Mouse (Mus musculus): ENCODE measurements around the gene Specc1. TPM values are rescaled to one million over a fixed set of nuclear protein-coding genes. Genes with fewer than 3 reads are reported as not detected.

Specc1 gene
- polyA plus RNA-seq, 2 experiments: 8.7 to 8.9 TPM

- Histone ChIP-seq H3K9ac (ENCODE audit: low read depth, low read length, severe bottlenecking) (no peak overlapping the region), H3K4me2 (replicated peaks; ENCODE audit: low read depth, low read length, severe bottlenecking) (no peak overlapping the region), H3K4me1 (ENCODE audit: control insufficient read depth, insufficient read depth, low read length) (no peaks in the 10 kb centered on the region), H3K27ac (replicated peaks; ENCODE audit: low read depth, low read length) (no peak overlapping the region), H3K9me3 (ENCODE audit: control insufficient read depth, low read length) (no peaks in the 10 kb centered on the region), H3K27me3 (ENCODE audit: control insufficient read depth, insufficient read depth, low read length) (no peaks in the 10 kb centered on the region), H3K4me3 (replicated peaks; ENCODE audit: low read length) (no peak overlapping the region), H3K36me3 (ENCODE audit: control insufficient read depth, insufficient read depth, low read length) (no peaks in the 10 kb centered on the region)
- 78% methylated on average over 2 of the region's 2 CpGs for WGBS
- no peak for DNase-seq (ENCODE audit: low spot score)
- no peak for ATAC-seq (ENCODE audit: low FRiP score, low read depth)
- no peak for TF ChIP-seq POLR2A (IDR thresholded peaks at IDR 0.05; ENCODE audit: borderline replicate concordance, extremely low read depth, insufficient read depth, insufficient read length)
These were observed 113.0 kb downstream of the Specc1 start for GRCm38 (mm10) chr11:62069554-62069953.

- TF ChIP-seq POLR2A (IDR thresholded peaks at IDR 0.05; ENCODE audit: borderline replicate concordance, extremely low read depth, insufficient read depth, insufficient read length): no peak
- Histone ChIP-seq H3K27me3 (ENCODE audit: control insufficient read depth, insufficient read depth, low read length) (no peaks in the 10 kb centered on the region), H3K9ac (ENCODE audit: low read depth, low read length, severe bottlenecking) (no peak overlapping the region), H3K4me3 (replicated peaks; ENCODE audit: low read length) (no peak overlapping the region), H3K9me3 (ENCODE audit: control insufficient read depth, low read length) (no peaks in the 10 kb centered on the region), H3K27ac (replicated peaks; ENCODE audit: low read depth, low read length) (no peak overlapping the region), H3K4me1 (ENCODE audit: control insufficient read depth, insufficient read depth, low read length) (no peaks in the 10 kb centered on the region), H3K36me3 (ENCODE audit: control insufficient read depth, insufficient read depth, low read length) (no peaks in the 10 kb centered on the region), H3K4me2 (replicated peaks; ENCODE audit: low read depth, low read length, severe bottlenecking) (no peak overlapping the region)
- ATAC-seq (ENCODE audit: low FRiP score, low read depth): no peak
- WGBS: 70% methylated on average over 7 of the region's 7 CpGs
- DNase-seq (ENCODE audit: low spot score): no peak
These were observed 113.6 kb downstream of the Specc1 start for GRCm38 (mm10) chr11:62070206-62070605.

GRCm38 (mm10) chr11:62072406-62072805, 115.8 kb downstream of the Specc1 start:
- no peak overlapping the region for H3K27ac ChIP-seq (replicated peaks; ENCODE audit: low read depth, low read length)
- no peak for ATAC-seq (ENCODE audit: low FRiP score, low read depth)
- no peaks in the 10 kb centered on the region for H3K9me3 ChIP-seq (ENCODE audit: control insufficient read depth, low read length)
- WGBS: 64% methylated on average over 3 of the region's 3 CpGs
- no peak overlapping the region for H3K4me2 ChIP-seq (replicated peaks; ENCODE audit: low read depth, low read length, severe bottlenecking)
- H3K4me3 ChIP-seq (replicated peaks; ENCODE audit: low read length): no peak overlapping the region
- TF ChIP-seq POLR2A (IDR thresholded peaks at IDR 0.05; ENCODE audit: borderline replicate concordance, extremely low read depth, insufficient read depth, insufficient read length): no peak
- H3K9ac ChIP-seq (ENCODE audit: low read depth, low read length, severe bottlenecking): no peak overlapping the region
- no peaks in the 10 kb centered on the region for H3K4me1 ChIP-seq (ENCODE audit: control insufficient read depth, insufficient read depth, low read length)
- H3K36me3 ChIP-seq (ENCODE audit: control insufficient read depth, insufficient read depth, low read length): no peaks in the 10 kb centered on the region
- H3K27me3 ChIP-seq (ENCODE audit: control insufficient read depth, insufficient read depth, low read length): no peaks in the 10 kb centered on the region
- DNase-seq (ENCODE audit: low spot score): no peak

- Histone ChIP-seq H3K27ac (replicated peaks; ENCODE audit: low read depth, low read length) (no peak overlapping the region), H3K4me3 (replicated peaks; ENCODE audit: low read length) (no peak overlapping the region), H3K9ac (ENCODE audit: low read depth, low read length, severe bottlenecking) (no peak overlapping the region), H3K9me3 (ENCODE audit: control insufficient read depth, low read length) (no peaks in the 10 kb centered on the region), H3K27me3 (ENCODE audit: control insufficient read depth, insufficient read depth, low read length) (no peaks in the 10 kb centered on the region), H3K36me3 (ENCODE audit: control insufficient read depth, insufficient read depth, low read length) (no peaks in the 10 kb centered on the region), H3K4me2 (replicated peaks; ENCODE audit: low read depth, low read length, severe bottlenecking) (no peak overlapping the region), H3K4me1 (ENCODE audit: control insufficient read depth, insufficient read depth, low read length) (peaks cover 6% of the 10 kb centered on the region; the same call in 1 of the 2 replicates)
- DNase-seq (ENCODE audit: low spot score) (no peak), ATAC-seq (ENCODE audit: low FRiP score, low read depth) (no peak)
- 77% methylated on average over 7 of the region's 7 CpGs for WGBS
- no peak for TF ChIP-seq POLR2A (IDR thresholded peaks at IDR 0.05; ENCODE audit: borderline replicate concordance, extremely low read depth, insufficient read depth, insufficient read length)
These were observed 117.1 kb downstream of the Specc1 start for GRCm38 (mm10) chr11:62073575-62074140.

- no peak for TF ChIP-seq POLR2A (IDR thresholded peaks at IDR 0.05; ENCODE audit: borderline replicate concordance, extremely low read depth, insufficient read depth, insufficient read length)
- Histone ChIP-seq H3K9ac (ENCODE audit: low read depth, low read length, severe bottlenecking) (no peak overlapping the region), H3K4me3 (replicated peaks; ENCODE audit: low read length) (no peak overlapping the region), H3K9me3 (ENCODE audit: control insufficient read depth, low read length) (no peaks in the 10 kb centered on the region), H3K4me2 (replicated peaks; ENCODE audit: low read depth, low read length, severe bottlenecking) (no peak overlapping the region), H3K27ac (replicated peaks; ENCODE audit: low read depth, low read length) (no peak overlapping the region), H3K4me1 (ENCODE audit: control insufficient read depth, insufficient read depth, low read length) (peaks cover 6% of the 10 kb centered on the region; the same call in 1 of the 2 replicates), H3K36me3 (ENCODE audit: control insufficient read depth, insufficient read depth, low read length) (no peaks in the 10 kb centered on the region), H3K27me3 (ENCODE audit: control insufficient read depth, insufficient read depth, low read length) (no peaks in the 10 kb centered on the region)
- DNase-seq (ENCODE audit: low spot score): no peak
- no peak for ATAC-seq (ENCODE audit: low FRiP score, low read depth)
- WGBS: 89% methylated on average over 8 of the region's 8 CpGs
These were observed 118.0 kb downstream of the Specc1 start for GRCm38 (mm10) chr11:62074578-62074977.

Data from limb, embryonic 14.5 days (tissue).